Comparison of ENCODE assay signal across 10 mouse cellular contexts in the genomic region with DNA sequence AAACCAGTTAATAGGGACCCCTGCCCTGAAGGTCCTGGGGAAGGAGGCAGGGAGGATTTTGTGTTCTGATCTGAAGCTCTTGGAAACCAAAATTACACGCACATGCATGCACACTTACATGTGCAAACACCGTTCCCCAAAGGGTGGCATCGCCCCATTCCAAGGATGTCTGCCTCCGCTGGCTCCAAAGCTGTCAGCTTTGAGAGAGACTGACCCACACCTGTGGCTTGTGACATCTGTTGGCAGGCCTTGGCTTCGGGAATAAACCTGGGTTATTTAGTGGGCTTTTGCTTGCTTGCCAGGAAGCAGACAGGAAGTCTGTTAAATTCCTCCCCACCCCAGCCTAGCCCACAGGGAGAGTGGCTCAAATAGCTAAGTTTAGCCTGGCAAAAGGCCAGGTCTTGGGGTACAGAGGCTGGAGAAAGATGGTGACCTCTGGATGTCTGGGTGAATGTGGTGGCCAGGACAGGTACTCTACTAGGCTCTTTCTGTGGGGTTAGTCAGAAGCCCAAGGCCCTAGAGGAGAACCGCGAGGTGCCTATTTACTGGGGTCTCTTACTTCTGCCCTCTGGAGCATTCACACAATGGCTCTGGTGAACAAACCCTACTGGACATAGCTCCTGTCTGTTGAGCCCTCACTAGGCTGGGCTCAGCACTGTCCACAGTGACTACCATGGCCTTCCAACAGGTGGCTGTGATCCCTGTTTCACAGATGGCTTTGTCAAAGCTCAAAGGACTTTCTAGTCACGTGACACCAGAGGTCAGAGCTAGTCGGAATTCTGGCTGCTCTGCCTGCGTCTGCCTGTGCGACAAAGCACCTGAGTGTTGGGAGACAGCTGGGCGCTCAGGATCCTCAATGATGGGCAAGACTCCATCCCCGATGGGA. TPM values are rescaled to one million over a fixed set of nuclear protein-coding genes. Genes with fewer than 3 reads are reported as not detected.
DNase-seq lines count a peak whose midpoint lies in the region; ATAC-seq and TF ChIP-seq lines count a peak whose summit lies in the region.
"Had no signal": no experiment of that assay in that cellular context is flagged by ENCODE, and none has a peak within 500 bp of the region (broad histone marks: within the 10 kb centered on the region; RNA-seq: fewer than 3 reads in every experiment).

No protein-coding gene starts in this region.

- H3K27me3 ChIP-seq in intestine, embryonic 14.5 days (replicated peaks; ENCODE audit: control insufficient read depth, insufficient read depth, low read length) = no peaks in the 10 kb centered on the region
- no peaks in the 10 kb centered on the region for H3K27me3 ChIP-seq in intestine, postnatal 0 days (replicated peaks; ENCODE audit: control insufficient read depth, insufficient read depth, low read length)
- no peaks in the 10 kb centered on the region for H3K27me3 ChIP-seq in limb, embryonic 13.5 days

- H3K4me2 ChIP-seq in intestine, embryonic 14.5 days (ENCODE audit: low read length) = no peak overlapping the region
- H3K4me2 ChIP-seq in intestine, postnatal 0 days (replicated peaks; ENCODE audit: low read depth) = no peak overlapping the region
- H3K4me2 ChIP-seq in limb, embryonic 13.5 days (replicated peaks) = peak overlapping the region; percentile 25; the same call in 1 of the 2 replicates

- intact Hi-C loops in heart, postnatal 14 days (cut with DNase I) = no loop called here

- peak overlapping the region; percentile 27; the same call in 1 of the 2 replicates for H3K27ac ChIP-seq in intestine, embryonic 14.5 days (ENCODE audit: low read depth)
- no peak overlapping the region for H3K27ac ChIP-seq in intestine, postnatal 0 days (ENCODE audit: low read depth, low read length)
- 0 out of 2 replicates have a peak overlapping the region, but pooled peaks have one; percentile 9 for H3K27ac ChIP-seq in brown adipose tissue, adult 24 weeks (replicated peaks; ENCODE audit: low read depth, low read length)
- peak overlapping the region; percentile 61; the same call in 1 of the 2 replicates for H3K27ac ChIP-seq in limb, embryonic 13.5 days

- no peak for TF ChIP-seq CTCF in intestine, postnatal 0 days (IDR thresholded peaks at IDR 0.05; ENCODE audit: low read depth)

- peaks cover 15% of the 10 kb centered on the region for H3K4me1 ChIP-seq in intestine, embryonic 14.5 days (replicated peaks; ENCODE audit: control insufficient read depth, insufficient read depth, low read length)
- no peaks in the 10 kb centered on the region for H3K4me1 ChIP-seq in intestine, postnatal 0 days (replicated peaks; ENCODE audit: control insufficient read depth, insufficient read depth, low read length)
- peaks cover 23% of the 10 kb centered on the region for H3K4me1 ChIP-seq in brown adipose tissue, adult 24 weeks (ENCODE audit: control insufficient read depth, insufficient read depth, insufficient read length, low read length)
- peaks cover 47% of the 10 kb centered on the region for H3K4me1 ChIP-seq in limb, embryonic 13.5 days

- peaks cover 7% of the 10 kb centered on the region; the same call in 1 of the 2 replicates for H3K36me3 ChIP-seq in intestine, embryonic 14.5 days (ENCODE audit: control insufficient read depth, insufficient read depth, low read length)
- H3K36me3 ChIP-seq in intestine, postnatal 0 days (ENCODE audit: control insufficient read depth, insufficient read depth) = peaks cover 7% of the 10 kb centered on the region; the same call in 1 of the 2 replicates
- H3K36me3 ChIP-seq in limb, embryonic 13.5 days = peaks cover 37% of the 10 kb centered on the region

- no peak overlapping the region for H3K4me3 ChIP-seq in intestine, embryonic 14.5 days (ENCODE audit: low read depth, low read length)
- no peak overlapping the region for H3K4me3 ChIP-seq in intestine, postnatal 0 days (ENCODE audit: low read depth, low read length)
- H3K4me3 ChIP-seq in brown adipose tissue, adult 24 weeks (ENCODE audit: insufficient read depth, low read depth, low read length) = no peak overlapping the region
- no peak overlapping the region for H3K4me3 ChIP-seq in limb, embryonic 13.5 days

- WGBS in intestine, embryonic 14.5 days = 62% methylated on average over 13 of the region's 13 CpGs
- 67% methylated on average over 13 of the region's 13 CpGs for WGBS in intestine, postnatal 0 days
- 39% methylated on average over 13 of the region's 13 CpGs for WGBS in limb, embryonic 13.5 days

- ATAC-seq in intestine, embryonic 14.5 days (replicated peaks; ENCODE audit: low FRiP score, low TSS enrichment, low read depth) = no peak
- no peak for ATAC-seq in intestine, postnatal 0 days
- ATAC-seq in limb, embryonic 13.5 days (ENCODE audit: low FRiP score, low read depth) = peak; percentile 24; the same call in 1 of the 2 replicates

- H3K9me3 ChIP-seq in intestine, embryonic 14.5 days (ENCODE audit: control insufficient read depth, low read length) = no peaks in the 10 kb centered on the region
- H3K9me3 ChIP-seq in intestine, postnatal 0 days (ENCODE audit: control insufficient read depth) = no peaks in the 10 kb centered on the region
- no peaks in the 10 kb centered on the region for H3K9me3 ChIP-seq in limb, embryonic 13.5 days

- H3K9ac ChIP-seq in intestine, embryonic 14.5 days (ENCODE audit: low read length) = no peak overlapping the region
- H3K9ac ChIP-seq in intestine, postnatal 0 days (ENCODE audit: low read depth, low read length) = no peak overlapping the region
- no peak overlapping the region for H3K9ac ChIP-seq in limb, embryonic 13.5 days

- DNase-seq in intestine, embryonic 14.5 days (ENCODE audit: low spot score) = no peak
- peak; percentile 45 to 51 for DNase-seq in heart, postnatal 14 days
- DNase-seq in adipocyte (ENCODE audit: low spot score) = no peak
- DNase-seq in spleen, postnatal 14 days (ENCODE audit: low spot score in 2 of 2) = no peak
- DNase-seq in thymus, postnatal 36 days = no peak

RNA-seq across cellular contexts. Expression of a gene that starts 16.5 kb away (rescaled TPM):
- polyA plus RNA-seq in intestine, embryonic 14.5 days (2014; fragmentation: Nextera tagmentation; extraction: Ambion mirVana) = 0.11 TPM in 2 replicates
- polyA plus RNA-seq in intestine, postnatal 0 days (2015; fragmentation: Nextera tagmentation; extraction: Ambion mirVana) = 0.16 and 0.22 TPM in 2 replicates
- not detected in 2 replicates for polyA plus RNA-seq in brown adipose tissue, adult 24 weeks (2012; ENCODE audit: insufficient read depth, insufficient read length, missing spikeins)
- under 1 TPM in 1 of 2 experiments, not detected in 1; 0.81 TPM for total RNA-seq in heart, postnatal 14 days (2021)
- polyA plus RNA-seq in limb, embryonic 13.5 days (2015; fragmentation: Nextera tagmentation; extraction: Ambion mirVana) = 0.08 and 0.09 TPM in 2 replicates

RNA-seq across cellular contexts. Expression of a gene that starts 16.5 kb away (rescaled TPM):
- 9.9 and 13.0 TPM in 2 replicates for polyA plus RNA-seq in intestine, embryonic 14.5 days (2014; fragmentation: Nextera tagmentation; extraction: Ambion mirVana)
- polyA plus RNA-seq in intestine, postnatal 0 days (2015; fragmentation: Nextera tagmentation; extraction: Ambion mirVana) = 2.6 and 2.7 TPM in 2 replicates
- 0.42 and 1.6 TPM in 2 replicates for polyA plus RNA-seq in brown adipose tissue, adult 24 weeks (2012; ENCODE audit: insufficient read depth, insufficient read length, missing spikeins)
- total RNA-seq in heart, postnatal 14 days (2021) = 1 to 10 TPM; 8.0 to 8.1 TPM
- polyA plus RNA-seq in limb, embryonic 13.5 days (2015; fragmentation: Nextera tagmentation; extraction: Ambion mirVana) = 24.3 and 26.6 TPM in 2 replicates

RNA-seq across cellular contexts. Expression of a gene that starts 34.9 kb away (rescaled TPM):
- polyA plus RNA-seq in intestine, embryonic 14.5 days (2014; fragmentation: Nextera tagmentation; extraction: Ambion mirVana) = not detected in 2 replicates
- not detected in 2 replicates for polyA plus RNA-seq in intestine, postnatal 0 days (2015; fragmentation: Nextera tagmentation; extraction: Ambion mirVana)
- not detected in 2 replicates for polyA plus RNA-seq in brown adipose tissue, adult 24 weeks (2012; ENCODE audit: insufficient read depth, insufficient read length, missing spikeins)
- total RNA-seq in heart, postnatal 14 days (2021) = 1 to 10 TPM; 1.3 to 2.1 TPM
- 0.05 TPM in 1 of 2 replicates, not detected in the other for polyA plus RNA-seq in limb, embryonic 13.5 days (2015; fragmentation: Nextera tagmentation; extraction: Ambion mirVana)
- total RNA-seq: ES-E14; megakaryocyte-erythroid progenitor cell, adult 5-6 weeks had no signal

RNA-seq across cellular contexts. Expression of a gene that starts 37.2 kb away (rescaled TPM):
- 1.0 and 1.1 TPM in 2 replicates for polyA plus RNA-seq in intestine, embryonic 14.5 days (2014; fragmentation: Nextera tagmentation; extraction: Ambion mirVana)
- 0.95 and 0.98 TPM in 2 replicates for polyA plus RNA-seq in intestine, postnatal 0 days (2015; fragmentation: Nextera tagmentation; extraction: Ambion mirVana)
- 6.9 and 8.8 TPM in 2 replicates for polyA plus RNA-seq in brown adipose tissue, adult 24 weeks (2012; ENCODE audit: insufficient read depth, insufficient read length, missing spikeins)
- total RNA-seq in heart, postnatal 14 days (2021) = 1 to 10 TPM; 1.6 to 1.7 TPM
- polyA plus RNA-seq in limb, embryonic 13.5 days (2015; fragmentation: Nextera tagmentation; extraction: Ambion mirVana) = 1.3 and 1.7 TPM in 2 replicates

RNA-seq across cellular contexts. Expression of a gene that starts 47.8 kb away (rescaled TPM):
- 313 and 340 TPM in 2 replicates for polyA plus RNA-seq in intestine, embryonic 14.5 days (2014; fragmentation: Nextera tagmentation; extraction: Ambion mirVana)
- polyA plus RNA-seq in intestine, postnatal 0 days (2015; fragmentation: Nextera tagmentation; extraction: Ambion mirVana) = 742 and 817 TPM in 2 replicates
- 148 and 196 TPM in 2 replicates for polyA plus RNA-seq in brown adipose tissue, adult 24 weeks (2012; ENCODE audit: insufficient read depth, insufficient read length, missing spikeins)
- total RNA-seq in heart, postnatal 14 days (2021) = 100 to 1,000 TPM; 133 to 134 TPM
- polyA plus RNA-seq in limb, embryonic 13.5 days (2015; fragmentation: Nextera tagmentation; extraction: Ambion mirVana) = 177 and 181 TPM in 2 replicates

Comparison
In these comparisons a context has a peak if more than half of its experiments do, and no peak if none do; other contexts are left out.
1. DNase-seq: peak in heart, postnatal 14 days (2 of 2); none in intestine, embryonic 14.5 days (single experiment), adipocyte (single experiment), spleen, postnatal 14 days (0 of 2) and thymus, postnatal 36 days (0 of 2).